Mouse (Mus musculus): ENCODE data around the gene Mcam.

GRCm38 (mm10) chr9:44182260-44182659 lies 48.0 kb downstream of the Mcam start:
- TF ChIP-seq CTCF (IDR thresholded peaks at IDR 0.05; ENCODE audit: low read depth, low read length), result no peak
- no peak for TF ChIP-seq POLR2A (IDR thresholded peaks at IDR 0.05; ENCODE audit: borderline replicate concordance, low read depth, low read length)
